Mouse (Mus musculus): ENCODE results near the gene Klk5.

DNA sequence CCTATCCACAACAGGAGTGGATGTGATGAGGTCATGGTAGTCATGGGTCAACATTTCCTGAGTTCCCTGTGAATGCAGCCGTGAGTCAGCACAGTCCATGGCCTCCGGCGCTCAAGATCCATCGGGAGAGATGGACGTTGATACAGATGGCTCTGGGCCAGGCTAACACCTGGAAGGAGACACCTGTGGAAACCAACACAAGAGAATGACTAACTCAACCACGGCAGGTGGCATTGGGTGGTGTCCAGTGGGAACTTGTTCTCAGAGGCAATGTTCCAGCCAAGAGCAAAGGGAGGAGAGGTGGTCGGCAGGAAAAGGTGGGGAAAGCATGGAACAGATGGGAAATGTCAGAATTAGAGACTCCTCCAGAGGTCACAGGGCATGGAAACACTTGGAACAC lies 20.2 kb upstream of the Klk5 start:
- no peak for TF ChIP-seq POLR2A (IDR thresholded peaks at IDR 0.05; ENCODE audit: borderline replicate concordance, insufficient read depth, low read length)
- no peak for TF ChIP-seq CTCF (IDR thresholded peaks at IDR 0.05; ENCODE audit: borderline replicate concordance, insufficient read depth, low read depth, low read length)

All from cerebellum, adult 2 months (tissue).